Mouse (Mus musculus) heart, embryonic 16.5 days (tissue): ENCODE measurements around the gene Mxi1. TPM values are rescaled to one million over a fixed set of nuclear protein-coding genes. Genes with fewer than 3 reads are reported as not detected.
A peak's percentile ranks its signal among the peaks of the same experiment; 100 is the strongest.

Experiments
- ATAC-seq: fragments of 200-750 bp; cut with Nextera tagmentation; replicated peaks from 2 replicates; pipeline ENCODE4 v1.8.0; 2017; ENCODE audit warnings: moderate number of reproducible peaks; ENCODE audit not compliant: insufficient read depth, low FRiP score; ENCODE audit errors: extremely low read depth
- H3K27ac ChIP-seq: fragments of 300-500 bp; sonication (generic); 2 replicates; pipeline ENCODE4 v1.5.1; 2014; ENCODE audit warnings: mild to moderate bottlenecking, low read length, control low read depth, moderate library complexity
- H3K27me3 ChIP-seq: fragments of 300-500 bp; sonication (generic); 2 replicates; pipeline ENCODE4 v1.6.1; 2014; ENCODE audit warnings: low read length, mixed read lengths; ENCODE audit not compliant: control insufficient read depth, insufficient read depth
- H3K36me3 ChIP-seq: fragments of 300-500 bp; sonication (generic); 2 replicates; pipeline ENCODE4 v1.6.1; 2014; ENCODE audit not compliant: control insufficient read depth, insufficient read depth
- H3K4me1 ChIP-seq: fragments of 300-500 bp; sonication (generic); 2 replicates; pipeline ENCODE4 v1.6.1; 2014; ENCODE audit warnings: low read length, mixed read lengths; ENCODE audit not compliant: control insufficient read depth, insufficient read depth
- H3K4me2 ChIP-seq: fragments of 300-500 bp; sonication (generic); 2 replicates; pipeline ENCODE4 v1.6.1; 2014; ENCODE audit warnings: low read depth, mild to moderate bottlenecking, control low read depth, low read length
- H3K4me3 ChIP-seq: fragments of 300-500 bp; sonication (generic); 2 replicates; pipeline ENCODE4 v1.5.1; 2014; ENCODE audit warnings: mild to moderate bottlenecking, control low read depth, low read length
- H3K9ac ChIP-seq: fragments of 300-500 bp; sonication (generic); 2 replicates; pipeline ENCODE4 v1.6.1; 2014; ENCODE audit warnings: low read length, control low read depth
- H3K9me3 ChIP-seq: fragments of 300-500 bp; sonication (generic); replicated peaks from 2 replicates; pipeline ENCODE4 v1.6.1; 2016; ENCODE audit warnings: low read length; ENCODE audit not compliant: control insufficient read depth
- WGBS: fragments of 180-500 bp; shearing (Covaris S2); extraction: QIAGEN DNeasy Blood & Tissue Kit; methylation state at CpG from one replicate; pipeline ENCODE4 v1.1.7; 2014; 5-methylcytosine and 5-hydroxymethylcytosine counted together
- polyA plus RNA-seq: library from polyadenylated mRNA; unstranded; fragments of >200 nt; fragmentation: Nextera tagmentation; extraction: Ambion mirVana; gene quantifications from 2 replicates; pipeline ENCODE4 v1.2.1, GENCODE M21; 2015

Gene Mxi1
- polyA plus RNA-seq, 1 experiment from 2014 or later, result 28.7 TPM

DNA sequence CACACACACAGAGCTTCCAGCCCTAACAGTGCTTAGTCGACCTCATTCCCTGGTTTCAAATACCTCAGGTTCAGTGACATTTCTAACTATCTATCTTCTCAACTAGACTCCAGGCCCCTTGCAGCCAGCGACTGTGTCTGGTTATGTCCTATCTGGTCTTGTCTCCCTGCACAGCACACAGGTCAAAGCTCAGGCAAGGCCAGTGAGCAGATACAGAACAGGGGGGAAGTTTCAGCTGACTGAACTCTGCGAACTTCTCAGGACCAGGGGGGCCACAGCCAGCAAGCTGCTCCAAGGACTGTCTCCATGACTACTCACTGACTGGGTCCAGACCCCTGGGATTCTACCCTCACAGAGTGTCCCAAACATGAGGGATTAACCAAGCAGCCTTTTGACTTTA is 35.1 kb upstream of the Mxi1 start:
- Histone ChIP-seq H3K4me2 (no peak overlapping the region), H3K4me1 (peaks cover 10% of the 10 kb centered on the region), H3K4me3 (no peak overlapping the region), H3K27me3 (no peaks in the 10 kb centered on the region), H3K9ac (no peak overlapping the region), H3K27ac (no peak overlapping the region), H3K36me3 (no peaks in the 10 kb centered on the region), H3K9me3 (no peaks in the 10 kb centered on the region)
- 28% methylated on average over 3 of the region's 3 CpGs for WGBS
- no peak for ATAC-seq

DNA sequence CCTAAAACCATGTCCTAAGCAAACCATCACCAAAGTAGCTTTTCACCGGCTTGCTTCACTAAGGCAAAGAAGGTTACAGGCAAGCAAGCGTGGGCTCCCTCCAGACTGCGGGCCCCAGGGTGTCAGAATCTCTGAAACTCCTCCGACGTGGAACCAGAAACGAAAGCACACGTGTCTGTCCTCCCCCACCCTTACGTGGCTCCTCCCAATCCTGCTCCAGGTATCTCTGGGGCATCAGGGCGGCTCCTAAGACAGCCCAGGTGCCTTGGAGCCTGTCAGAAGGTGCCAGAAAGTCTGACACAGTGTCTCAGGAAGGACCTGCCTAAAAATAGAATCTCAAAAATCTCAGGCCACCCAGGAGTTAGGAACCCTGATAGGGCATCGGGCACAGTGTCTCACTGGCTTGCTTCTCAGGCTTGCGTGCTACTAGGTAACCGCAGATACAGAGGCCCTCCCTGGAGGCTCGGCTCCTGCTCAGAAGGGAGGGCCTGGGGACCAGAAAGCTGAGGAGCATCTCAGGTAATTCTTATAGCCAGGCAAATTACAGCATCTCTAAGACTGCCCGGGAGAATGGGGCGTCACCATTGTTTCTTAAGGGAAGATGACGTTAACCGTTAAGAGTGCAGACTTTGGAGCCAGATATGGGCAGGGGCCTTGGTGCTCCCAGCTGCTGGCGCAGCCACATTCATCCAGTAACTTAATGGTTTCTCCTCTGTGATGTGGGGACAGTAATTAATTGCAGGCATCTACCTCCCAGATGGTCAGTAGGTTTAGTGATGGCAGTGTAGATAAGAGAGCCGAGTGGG is 33.2 kb upstream of the Mxi1 start:
- peaks cover 10% of the 10 kb centered on the region for H3K4me1 ChIP-seq
- 34% methylated on average over 19 of the region's 19 CpGs for WGBS
- H3K36me3 ChIP-seq, result no peaks in the 10 kb centered on the region
- H3K9ac ChIP-seq, result peak overlapping the region; percentile 35; the same call in 1 of the 2 replicates
- no peaks in the 10 kb centered on the region for H3K27me3 ChIP-seq
- no peak for ATAC-seq
- H3K4me3 ChIP-seq, result peak overlapping the region; percentile 8; the same call in 1 of the 2 replicates
- H3K9me3 ChIP-seq, result no peaks in the 10 kb centered on the region
- H3K27ac ChIP-seq, result no peak overlapping the region
- peak overlapping the region; percentile 50 for H3K4me2 ChIP-seq

GRCm38 (mm10) chr19:53278491-53279415 is 31.6 kb upstream of the Mxi1 start:
- Histone ChIP-seq H3K9me3 (no peaks in the 10 kb centered on the region), H3K27me3 (no peaks in the 10 kb centered on the region), H3K27ac (no peak overlapping the region), H3K9ac (no peak overlapping the region), H3K4me2 (no peak overlapping the region), H3K4me1 (peaks cover 10% of the 10 kb centered on the region), H3K4me3 (no peak overlapping the region), H3K36me3 (no peaks in the 10 kb centered on the region)
- 65% methylated on average over 19 of the region's 19 CpGs for WGBS
- ATAC-seq, result no peak

DNA sequence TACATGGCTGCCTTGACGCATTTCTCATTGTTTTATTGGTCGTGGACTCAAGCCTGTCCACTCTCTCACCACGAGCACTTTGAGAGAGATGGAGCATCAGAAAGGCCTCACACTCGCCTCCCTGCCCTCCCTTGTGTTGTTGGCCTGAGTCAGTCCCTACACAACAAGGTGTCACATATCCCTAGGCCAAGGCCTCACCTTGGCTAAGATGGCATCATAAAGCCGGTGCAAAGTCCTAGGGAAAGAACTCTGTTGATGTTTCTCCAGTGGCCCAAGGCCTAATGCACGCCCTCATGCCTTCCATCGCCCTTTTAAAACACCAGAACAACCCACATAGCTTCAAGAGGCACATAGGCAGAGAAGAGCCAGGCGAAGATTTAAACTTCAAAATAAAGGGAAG is 30.1 kb upstream of the Mxi1 start:
- 86% methylated on average over 8 of the region's 8 CpGs for WGBS

DNA sequence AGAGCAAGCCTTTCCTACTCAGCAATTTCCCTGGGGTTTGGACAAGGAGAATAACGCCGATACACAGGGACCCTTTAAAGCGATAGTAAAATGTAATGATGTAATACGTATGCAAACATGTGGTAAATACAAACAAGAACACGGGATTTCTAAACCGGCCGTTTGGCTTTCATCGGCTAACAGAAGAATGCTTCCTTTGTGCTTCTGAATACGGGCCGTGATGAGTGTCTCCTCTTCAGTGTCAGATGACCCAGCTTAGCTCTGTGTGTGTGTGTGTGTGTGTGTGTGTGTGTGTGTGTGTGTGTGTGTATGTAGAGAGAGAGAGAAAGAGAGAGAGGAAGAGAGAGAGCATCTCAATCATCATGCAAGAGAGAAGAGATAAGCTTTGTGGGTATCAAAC is 27.7 kb upstream of the Mxi1 start:
- H3K27me3 ChIP-seq, result no peaks in the 10 kb centered on the region
- no peak for ATAC-seq
- H3K36me3 ChIP-seq, result no peaks in the 10 kb centered on the region
- H3K9ac ChIP-seq, result no peak overlapping the region
- peaks cover 9% of the 10 kb centered on the region for H3K4me1 ChIP-seq
- H3K27ac ChIP-seq, result no peak overlapping the region
- no peaks in the 10 kb centered on the region for H3K9me3 ChIP-seq
- H3K4me2 ChIP-seq, result no peak overlapping the region
- H3K4me3 ChIP-seq, result no peak overlapping the region
- 77% methylated on average over 10 of the region's 10 CpGs for WGBS

More for the DNA sequence above, 30.1 kb upstream of the Mxi1 start:
- Histone ChIP-seq H3K4me3 (no peak overlapping the region), H3K27ac (no peak overlapping the region), H3K4me2 (no peak overlapping the region), H3K27me3 (no peaks in the 10 kb centered on the region), H3K9ac (no peak overlapping the region), H3K4me1 (peaks cover 19% of the 10 kb centered on the region), H3K36me3 (no peaks in the 10 kb centered on the region), H3K9me3 (no peaks in the 10 kb centered on the region)
- ATAC-seq, result no peak

- 86% methylated on average over 7 of the region's 7 CpGs for WGBS
- no peaks in the 10 kb centered on the region for H3K9me3 ChIP-seq
- no peak overlapping the region for H3K9ac ChIP-seq
- H3K27me3 ChIP-seq, result no peaks in the 10 kb centered on the region
- peaks cover 9% of the 10 kb centered on the region for H3K4me1 ChIP-seq
- H3K4me2 ChIP-seq, result no peak overlapping the region
- no peaks in the 10 kb centered on the region for H3K36me3 ChIP-seq
- no peak overlapping the region for H3K27ac ChIP-seq
- no peak for ATAC-seq
- H3K4me3 ChIP-seq, result no peak overlapping the region
These were observed 26.6 kb upstream of the Mxi1 start for GRCm38 (mm10) chr19:53283742-53284141.

- Histone ChIP-seq H3K9ac (no peak overlapping the region), H3K9me3 (no peaks in the 10 kb centered on the region), H3K4me1 (peaks cover 9% of the 10 kb centered on the region), H3K27me3 (no peaks in the 10 kb centered on the region), H3K27ac (peak overlapping the region; percentile 71), H3K36me3 (no peaks in the 10 kb centered on the region), H3K4me2 (peak overlapping the region; percentile 41), H3K4me3 (no peak overlapping the region)
- 26% methylated on average over 20 of the region's 20 CpGs for WGBS
- ATAC-seq, result peak; percentile 86
These were observed 25.8 kb upstream of the Mxi1 start for GRCm38 (mm10) chr19:53284268-53285208.

DNA sequence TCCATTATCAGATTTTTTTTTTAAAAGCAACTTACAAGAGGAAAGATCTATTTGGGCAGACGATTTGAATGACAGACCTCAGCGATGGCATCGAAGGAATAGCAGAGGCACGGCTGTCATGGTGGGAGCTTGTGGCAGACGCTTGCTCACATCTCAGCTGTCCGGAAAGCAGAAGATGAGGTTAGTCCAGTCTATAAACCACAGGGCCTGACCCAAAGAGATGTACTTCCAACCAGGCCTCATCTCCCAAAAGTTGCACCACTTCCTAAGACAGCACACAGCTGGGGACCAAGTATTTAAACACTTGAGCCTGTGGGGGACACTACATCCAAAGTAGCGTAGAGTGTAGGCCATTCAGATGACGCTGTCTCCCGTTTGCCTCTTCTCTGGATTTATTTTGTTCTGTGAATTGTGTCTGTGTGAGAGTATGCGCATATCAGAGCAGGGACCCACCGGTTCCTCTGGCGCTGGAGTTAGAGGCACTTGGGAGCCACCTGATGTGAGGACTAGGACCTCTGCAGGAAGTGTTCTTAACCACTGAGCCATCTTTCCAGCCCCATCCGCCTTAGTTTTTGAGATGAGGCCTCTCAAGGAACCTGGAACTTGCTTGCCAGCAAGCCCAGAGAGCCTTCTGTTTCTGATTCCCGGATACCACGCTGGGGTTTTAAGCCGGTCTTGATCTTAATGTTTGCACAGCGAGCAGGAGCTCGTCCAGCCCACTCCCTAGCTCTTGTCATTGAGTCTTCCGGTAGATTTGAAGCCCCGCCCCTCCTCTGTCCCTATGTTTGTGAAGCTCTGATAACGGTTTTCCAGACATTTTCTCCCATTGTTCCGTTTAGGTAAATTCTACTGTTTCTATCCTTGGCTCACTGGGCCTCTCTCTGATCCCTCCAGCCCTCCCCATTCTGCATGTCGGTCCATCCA is 13.7 kb upstream of the Mxi1 start:
- Histone ChIP-seq H3K9ac (no peak overlapping the region), H3K4me1 (peaks cover 4% of the 10 kb centered on the region; the same call in 1 of the 2 replicates), H3K27me3 (no peaks in the 10 kb centered on the region), H3K36me3 (no peaks in the 10 kb centered on the region), H3K4me3 (no peak overlapping the region), H3K9me3 (no peaks in the 10 kb centered on the region), H3K4me2 (no peak overlapping the region), H3K27ac (no peak overlapping the region)
- 0 out of 2 replicates have a peak, but pooled peaks have one; percentile 18 for ATAC-seq
- WGBS, result 69% methylated on average over 23 of the region's 23 CpGs
